Mouse (Mus musculus): ENCODE measurements around the gene Pgm2. TPM values are rescaled to one million over a fixed set of nuclear protein-coding genes. Genes with fewer than 3 reads are reported as not detected.

The Pgm2 gene
- polyA plus RNA-seq, 1 experiment from 2014 or later = 36.0 TPM

DNA sequence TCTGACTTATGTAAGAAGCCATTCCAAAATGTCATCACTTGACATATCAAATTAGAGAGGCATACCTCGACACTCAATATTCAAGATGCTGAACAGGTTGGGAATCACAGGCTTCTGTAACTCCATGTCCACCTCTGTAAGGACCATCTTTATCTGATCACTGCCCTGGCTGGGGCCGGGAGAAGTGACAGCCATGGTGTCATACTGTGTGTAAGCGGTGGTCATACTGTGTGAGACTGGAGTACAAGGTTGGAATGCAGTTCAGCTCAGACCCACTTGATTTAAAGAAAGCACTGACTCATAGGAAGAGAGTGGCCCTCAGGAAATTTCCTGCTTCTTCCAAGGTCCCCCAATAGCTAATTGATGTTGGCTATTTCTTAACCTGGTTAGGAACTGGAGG lies 71.7 kb downstream of the Pgm2 start:
- no peak overlapping the region for H3K4me3 ChIP-seq (replicated peaks; ENCODE audit: low read depth, low read length)
- no peak overlapping the region for H3K9ac ChIP-seq (ENCODE audit: low read depth, low read length)
- peaks cover 10% of the 10 kb centered on the region; the same call in 1 of the 2 replicates for H3K4me1 ChIP-seq (replicated peaks; ENCODE audit: insufficient read depth, low read length)
- H3K4me2 ChIP-seq (ENCODE audit: low read length) = no peak overlapping the region
- ATAC-seq (replicated peaks; ENCODE audit: low FRiP score, low read depth) (no peak), DNase-seq (ENCODE audit: low spot score) (no peak)
- no peak for TF ChIP-seq CTCF (IDR thresholded peaks at IDR 0.05; ENCODE audit: low read depth)
- H3K36me3 ChIP-seq (ENCODE audit: insufficient read depth, low read length) = no peaks in the 10 kb centered on the region
- H3K27ac ChIP-seq = no peak overlapping the region
- H3K9me3 ChIP-seq (replicated peaks; ENCODE audit: low read length) = no peaks in the 10 kb centered on the region
- no peaks in the 10 kb centered on the region for H3K27me3 ChIP-seq (ENCODE audit: insufficient read depth, low read length)
- 93% methylated on average over 3 of the region's 3 CpGs for WGBS

DNA sequence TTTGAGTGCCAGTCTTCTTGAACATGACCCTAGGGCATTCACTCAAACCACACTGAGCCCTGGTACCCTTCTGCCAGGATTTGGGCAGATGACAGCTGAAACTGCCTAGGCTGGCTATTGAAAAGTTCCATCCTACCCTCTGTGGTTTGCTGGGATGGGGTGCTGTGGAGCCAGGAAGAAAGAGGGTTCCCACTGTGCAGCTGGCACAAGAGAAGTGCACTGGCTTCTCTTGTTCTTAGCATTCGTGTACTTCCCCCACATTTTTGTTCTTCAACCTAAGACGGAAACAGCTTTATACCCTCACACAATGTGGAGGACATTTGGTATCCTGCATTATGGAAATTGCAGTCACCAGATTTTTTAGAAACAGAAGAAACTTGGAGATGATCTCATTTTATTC lies 73.1 kb downstream of the Pgm2 start:
- DNase-seq (ENCODE audit: low spot score) (no peak), ATAC-seq (replicated peaks; ENCODE audit: low FRiP score, low read depth) (no peak)
- 82% methylated on average over 2 of the region's 2 CpGs for WGBS
- Histone ChIP-seq H3K36me3 (ENCODE audit: insufficient read depth, low read length) (no peaks in the 10 kb centered on the region), H3K4me2 (ENCODE audit: low read length) (no peak overlapping the region), H3K9ac (ENCODE audit: low read depth, low read length) (no peak overlapping the region), H3K27ac (no peak overlapping the region), H3K4me3 (replicated peaks; ENCODE audit: low read depth, low read length) (no peak overlapping the region), H3K27me3 (ENCODE audit: insufficient read depth, low read length) (no peaks in the 10 kb centered on the region), H3K9me3 (replicated peaks; ENCODE audit: low read length) (no peaks in the 10 kb centered on the region), H3K4me1 (replicated peaks; ENCODE audit: insufficient read depth, low read length) (peaks cover 5% of the 10 kb centered on the region; the same call in 1 of the 2 replicates)
- no peak for TF ChIP-seq CTCF (IDR thresholded peaks at IDR 0.05; ENCODE audit: low read depth)

DNA sequence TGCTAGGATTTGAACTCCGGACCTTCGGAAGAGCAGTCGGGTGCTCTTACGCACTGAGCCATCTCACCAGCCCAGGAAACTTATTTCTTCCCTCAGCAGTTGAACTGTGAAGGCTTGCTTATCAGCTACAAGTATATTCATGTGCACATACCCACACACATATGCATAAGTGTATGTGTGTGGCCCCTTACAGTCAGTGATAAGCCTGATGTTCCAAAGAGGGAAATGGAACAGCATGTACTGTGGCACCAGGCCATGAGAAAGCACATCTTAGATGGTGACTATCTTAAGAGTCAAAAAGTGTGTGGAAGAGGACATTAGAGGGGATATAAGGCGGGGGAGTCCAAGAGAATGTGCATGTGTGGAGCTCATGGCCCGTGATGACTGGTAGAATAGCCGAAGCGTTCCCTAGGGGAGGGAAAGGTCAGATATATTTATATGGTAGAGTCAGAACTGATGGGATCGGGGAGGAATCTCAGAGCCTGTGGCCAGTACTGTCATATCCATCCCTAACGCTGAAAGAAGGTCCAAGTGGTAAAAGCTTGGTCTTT lies 76.3 kb downstream of the Pgm2 start:
- H3K36me3 ChIP-seq (ENCODE audit: insufficient read depth, low read length) = no peaks in the 10 kb centered on the region
- no peak overlapping the region for H3K4me2 ChIP-seq (ENCODE audit: low read length)
- no peak overlapping the region for H3K9ac ChIP-seq (ENCODE audit: low read depth, low read length)
- H3K4me3 ChIP-seq (replicated peaks; ENCODE audit: low read depth, low read length) = no peak overlapping the region
- 0 out of 2 replicates have a peak, but pooled peaks cover 2% of the 10 kb centered on the region for H3K4me1 ChIP-seq (replicated peaks; ENCODE audit: insufficient read depth, low read length)
- H3K27me3 ChIP-seq (ENCODE audit: insufficient read depth, low read length) = no peaks in the 10 kb centered on the region
- no peak overlapping the region for H3K27ac ChIP-seq
- DNase-seq (ENCODE audit: low spot score) (no peak), ATAC-seq (replicated peaks; ENCODE audit: low FRiP score, low read depth) (no peak)
- H3K9me3 ChIP-seq (replicated peaks; ENCODE audit: low read length) = no peaks in the 10 kb centered on the region
- WGBS = 90% methylated on average over 10 of the region's 10 CpGs
- TF ChIP-seq CTCF (IDR thresholded peaks at IDR 0.05; ENCODE audit: low read depth) = no peak

DNA sequence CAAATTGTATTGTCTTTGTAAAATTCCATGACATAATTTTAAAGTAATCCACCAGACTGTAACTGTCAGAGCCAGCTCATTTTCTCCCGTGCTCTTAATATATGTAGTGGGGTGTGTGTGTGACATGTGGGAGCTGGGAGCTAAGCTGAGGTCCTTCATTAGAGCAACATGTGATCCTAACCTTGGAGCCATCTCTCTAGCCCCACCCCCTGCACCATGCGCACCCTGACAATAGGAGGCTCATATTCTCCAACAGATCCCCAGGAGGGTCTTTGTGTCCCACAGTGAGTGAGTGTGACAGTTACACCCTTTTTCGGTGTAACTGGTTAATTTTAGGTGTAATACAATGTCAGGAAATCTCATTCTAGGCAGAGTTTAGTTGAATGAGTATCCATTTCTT lies 80.1 kb downstream of the Pgm2 start:
- Histone ChIP-seq H3K27ac (no peak overlapping the region), H3K4me2 (ENCODE audit: low read length) (no peak overlapping the region), H3K9me3 (replicated peaks; ENCODE audit: low read length) (no peaks in the 10 kb centered on the region), H3K27me3 (ENCODE audit: insufficient read depth, low read length) (no peaks in the 10 kb centered on the region), H3K4me3 (replicated peaks; ENCODE audit: low read depth, low read length) (no peak overlapping the region), H3K36me3 (ENCODE audit: insufficient read depth, low read length) (no peaks in the 10 kb centered on the region), H3K4me1 (replicated peaks; ENCODE audit: insufficient read depth, low read length) (0 out of 2 replicates have a peak, but pooled peaks cover 2% of the 10 kb centered on the region), H3K9ac (ENCODE audit: low read depth, low read length) (no peak overlapping the region)
- DNase-seq (ENCODE audit: low spot score) (no peak), ATAC-seq (replicated peaks; ENCODE audit: low FRiP score, low read depth) (no peak)
- WGBS = 52% methylated on average over 3 of the region's 3 CpGs
- no peak for TF ChIP-seq CTCF (IDR thresholded peaks at IDR 0.05; ENCODE audit: low read depth)

DNA sequence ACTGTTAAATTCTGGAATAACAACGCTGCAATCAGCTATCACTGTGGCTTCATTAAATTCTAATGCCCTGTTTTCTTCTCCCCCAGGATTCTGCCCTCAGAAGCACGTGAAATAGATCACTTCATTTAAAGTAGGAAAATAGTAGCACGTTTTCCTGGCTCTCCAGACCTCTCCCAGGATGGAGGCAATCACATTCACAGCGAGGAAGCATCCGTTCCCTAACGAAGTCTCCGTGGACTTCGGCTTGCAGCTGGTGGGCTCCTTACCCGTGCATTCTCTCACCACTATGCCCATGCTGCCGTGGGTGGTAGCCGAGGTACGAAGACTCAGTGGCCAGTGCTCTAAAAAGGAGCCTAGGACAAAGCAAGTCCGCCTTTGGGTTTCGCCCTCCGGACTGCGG lies 80.6 kb downstream of the Pgm2 start:
- Histone ChIP-seq H3K27ac (no peak overlapping the region), H3K4me2 (ENCODE audit: low read length) (no peak overlapping the region)
- no peak for TF ChIP-seq CTCF (IDR thresholded peaks at IDR 0.05; ENCODE audit: low read depth)

DNA sequence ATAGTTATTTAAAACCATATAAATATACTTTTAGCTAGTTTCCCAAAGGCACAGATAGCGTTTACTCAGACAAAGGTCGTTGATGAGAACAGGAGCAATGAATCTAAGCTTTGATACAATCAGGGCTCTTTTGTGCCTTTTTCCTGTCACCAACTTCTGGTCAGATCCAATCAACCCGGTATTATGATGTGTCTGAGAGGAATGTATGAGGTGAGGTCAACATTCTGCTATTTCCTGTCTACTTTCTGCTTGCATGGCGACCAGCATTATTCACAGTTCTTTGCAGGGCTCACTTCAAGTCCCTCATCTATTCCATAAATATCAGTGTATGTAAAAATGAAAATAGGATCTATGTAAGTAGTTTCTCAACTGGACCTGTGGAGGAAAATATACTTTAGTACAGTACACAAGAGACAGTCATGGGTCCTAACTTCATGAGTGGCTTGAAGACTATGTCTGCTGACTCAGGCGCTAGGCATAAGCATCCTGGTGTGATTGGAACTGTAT lies 81.7 kb downstream of the Pgm2 start:
- H3K36me3 ChIP-seq (ENCODE audit: insufficient read depth, low read length) = no peaks in the 10 kb centered on the region
- H3K4me3 ChIP-seq (replicated peaks; ENCODE audit: low read depth, low read length) = no peak overlapping the region
- H3K27ac ChIP-seq = no peak overlapping the region
- 59% methylated on average over 5 of the region's 5 CpGs for WGBS
- no peak overlapping the region for H3K4me2 ChIP-seq (ENCODE audit: low read length)
- no peaks in the 10 kb centered on the region for H3K9me3 ChIP-seq (replicated peaks; ENCODE audit: low read length)
- TF ChIP-seq CTCF (IDR thresholded peaks at IDR 0.05; ENCODE audit: low read depth) = no peak
- ATAC-seq (replicated peaks; ENCODE audit: low FRiP score, low read depth) (no peak), DNase-seq (ENCODE audit: low spot score) (no peak)
- 0 out of 2 replicates have a peak, but pooled peaks cover 2% of the 10 kb centered on the region for H3K4me1 ChIP-seq (replicated peaks; ENCODE audit: insufficient read depth, low read length)
- H3K27me3 ChIP-seq (ENCODE audit: insufficient read depth, low read length) = no peaks in the 10 kb centered on the region
- no peak overlapping the region for H3K9ac ChIP-seq (ENCODE audit: low read depth, low read length)

More for the DNA sequence above, 80.6 kb downstream of the Pgm2 start:
- no peak for ATAC-seq (replicated peaks; ENCODE audit: low FRiP score, low read depth)
- Histone ChIP-seq H3K27me3 (ENCODE audit: insufficient read depth, low read length) (no peaks in the 10 kb centered on the region), H3K4me3 (replicated peaks; ENCODE audit: low read depth, low read length) (no peak overlapping the region), H3K4me1 (replicated peaks; ENCODE audit: insufficient read depth, low read length) (0 out of 2 replicates have a peak, but pooled peaks cover 2% of the 10 kb centered on the region), H3K36me3 (ENCODE audit: insufficient read depth, low read length) (no peaks in the 10 kb centered on the region), H3K9me3 (replicated peaks; ENCODE audit: low read length) (no peaks in the 10 kb centered on the region), H3K9ac (ENCODE audit: low read depth, low read length) (no peak overlapping the region)
- 74% methylated on average over 16 of the region's 16 CpGs for WGBS
- DNase-seq (ENCODE audit: low spot score) = no peak

Small RNA genes within 50 kb of the gene (microRNA-seq; reads per million reads assigned to microRNA genes)
- gene Gm22395 (not detected), gene Gm23967 (not detected)

Other genes with a start within 250 kb of the Pgm2 start
- gene Rell1, start 124.1 kb upstream of the Pgm2 start, polyA plus RNA-seq (2015; fragmentation: Nextera tagmentation; extraction: Ambion mirVana) = 25.5 and 27.7 TPM in 2 replicates
- gene Tbc1d1, start 63.4 kb downstream of the Pgm2 start, polyA plus RNA-seq (2015; fragmentation: Nextera tagmentation; extraction: Ambion mirVana) = 26.2 and 29.8 TPM in 2 replicates

Data from kidney, postnatal 0 days (tissue).